Comparison of ENCODE assay signal across 8 mouse cellular contexts in the genomic region with DNA sequence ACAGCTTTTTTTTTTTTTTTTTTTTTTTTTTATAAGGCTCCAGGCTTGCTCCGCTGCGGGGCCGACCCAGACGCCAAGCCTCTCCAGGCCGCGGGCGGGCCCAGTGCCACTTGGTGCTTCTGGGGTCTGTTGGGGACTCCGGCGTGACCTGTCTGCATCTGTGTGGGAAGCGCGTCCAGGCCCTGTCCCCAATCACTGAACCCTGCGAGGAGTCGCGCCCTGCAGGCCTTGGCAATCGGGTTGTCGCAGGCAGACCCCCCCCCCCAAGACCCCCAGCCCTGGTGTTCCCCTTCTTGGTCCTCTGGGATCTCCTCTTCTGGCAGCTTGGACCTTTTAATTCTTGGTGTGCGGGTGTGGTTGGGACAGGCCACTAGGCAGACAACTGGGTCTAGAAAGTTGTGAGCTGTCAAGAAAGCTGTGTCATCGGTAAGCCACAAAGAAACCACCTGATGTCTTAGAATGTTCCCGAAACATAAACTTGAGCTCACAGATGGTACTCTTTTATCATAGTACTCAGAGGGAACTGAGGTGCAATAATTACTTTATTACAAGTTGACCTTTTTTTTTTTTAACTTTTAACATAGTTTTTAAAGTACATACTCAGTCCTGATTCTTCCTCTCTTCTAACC. TPM values are rescaled to one million over a fixed set of nuclear protein-coding genes. Genes with fewer than 3 reads are reported as not detected.
A peak's percentile ranks its signal among the peaks of the same experiment; 100 is the strongest.
DNase-seq lines count a peak whose midpoint lies in the region; ATAC-seq and TF ChIP-seq lines count a peak whose summit lies in the region.

No protein-coding gene starts in this region.

- H3K4me3 ChIP-seq in forebrain, postnatal 0 days (ENCODE audit: low read depth, low read length): peak overlapping the region; percentile 82
- H3K4me3 ChIP-seq in intestine, embryonic 15.5 days (replicated peaks): peak overlapping the region; percentile 78
- H3K4me3 ChIP-seq in midbrain, embryonic 10.5 days: peak overlapping the region; percentile 70
- peak overlapping the region; percentile 74 for H3K4me3 ChIP-seq in stomach, embryonic 14.5 days (ENCODE audit: low read depth, low read length)

- TF ChIP-seq CTCF in forebrain, postnatal 0 days (IDR thresholded peaks at IDR 0.05; ENCODE audit: low read depth): no peak

- peak; percentile 21 for ATAC-seq in forebrain, postnatal 0 days
- ATAC-seq in intestine, embryonic 15.5 days: peak; percentile 3
- no peak; the same call in 1 of the 2 replicates for ATAC-seq in stomach, embryonic 14.5 days (ENCODE audit: insufficient number of reproducible peaks, insufficient read depth, low FRiP score, low read depth)

- 0 out of 2 replicates have a peak, but pooled peaks cover 9% of the 10 kb centered on the region for H3K4me1 ChIP-seq in forebrain, postnatal 0 days (ENCODE audit: insufficient read depth)
- no peaks in the 10 kb centered on the region for H3K4me1 ChIP-seq in intestine, embryonic 15.5 days (replicated peaks)
- peaks cover 23% of the 10 kb centered on the region for H3K4me1 ChIP-seq in midbrain, embryonic 10.5 days
- H3K4me1 ChIP-seq in stomach, embryonic 14.5 days (ENCODE audit: control insufficient read depth, insufficient read depth, low read length): peaks cover 4% of the 10 kb centered on the region; the same call in 1 of the 2 replicates

- H3K27me3 ChIP-seq in forebrain, postnatal 0 days (ENCODE audit: insufficient read depth, low read length): no peaks in the 10 kb centered on the region
- H3K27me3 ChIP-seq in intestine, embryonic 15.5 days (replicated peaks): no peaks in the 10 kb centered on the region
- no peaks in the 10 kb centered on the region for H3K27me3 ChIP-seq in midbrain, embryonic 10.5 days (ENCODE audit: low read depth, poor library complexity, severe bottlenecking)
- no peaks in the 10 kb centered on the region for H3K27me3 ChIP-seq in stomach, embryonic 14.5 days (ENCODE audit: control insufficient read depth, insufficient read depth, low read length)

- no peaks in the 10 kb centered on the region for H3K9me3 ChIP-seq in forebrain, postnatal 0 days (ENCODE audit: low read length)
- H3K9me3 ChIP-seq in intestine, embryonic 15.5 days: no peaks in the 10 kb centered on the region
- H3K9me3 ChIP-seq in midbrain, embryonic 10.5 days (replicated peaks): no peaks in the 10 kb centered on the region
- no peaks in the 10 kb centered on the region for H3K9me3 ChIP-seq in stomach, embryonic 14.5 days (ENCODE audit: control insufficient read depth, low read depth, low read length)

- WGBS in forebrain, postnatal 0 days: 4% methylated on average over 19 of the region's 19 CpGs
- WGBS in intestine, embryonic 15.5 days: 2% methylated on average over 19 of the region's 19 CpGs
- WGBS in midbrain, embryonic 10.5 days: 4% methylated on average over 19 of the region's 19 CpGs
- WGBS in stomach, embryonic 14.5 days: under 1% methylated on average over 19 of the region's 19 CpGs

- no peaks in the 10 kb centered on the region for H3K36me3 ChIP-seq in forebrain, postnatal 0 days (ENCODE audit: insufficient read depth)
- no peaks in the 10 kb centered on the region for H3K36me3 ChIP-seq in intestine, embryonic 15.5 days
- H3K36me3 ChIP-seq in midbrain, embryonic 10.5 days: peaks cover 8% of the 10 kb centered on the region
- H3K36me3 ChIP-seq in stomach, embryonic 14.5 days (ENCODE audit: control insufficient read depth, insufficient read depth, low read length): no peaks in the 10 kb centered on the region

- peak overlapping the region; percentile 82 for H3K9ac ChIP-seq in forebrain, postnatal 0 days
- peak overlapping the region; percentile 84 for H3K9ac ChIP-seq in intestine, embryonic 15.5 days
- peak overlapping the region; percentile 69 for H3K9ac ChIP-seq in stomach, embryonic 14.5 days (replicated peaks; ENCODE audit: low read depth, low read length)

- H3K27ac ChIP-seq in forebrain, postnatal 0 days (ENCODE audit: low read depth, low read length): peak overlapping the region; percentile 90
- peak overlapping the region; percentile 86 for H3K27ac ChIP-seq in intestine, embryonic 15.5 days
- H3K27ac ChIP-seq in midbrain, embryonic 10.5 days (replicated peaks): peak overlapping the region; percentile 92
- peak overlapping the region; percentile 79 for H3K27ac ChIP-seq in stomach, embryonic 14.5 days (ENCODE audit: low read length)

- peak; percentile 8 to 9 for DNase-seq in urinary bladder, adult 18-20 months (ENCODE audit: low spot score in 2 of 2)
- DNase-seq in urinary bladder, postnatal 14 days (ENCODE audit: low spot score): no peak
- DNase-seq in c-Kit-positive CD71-positive TER-119-positive erythroid progenitor cells, embryonic 14.5 days (ENCODE audit: low spot score): peak; percentile 60
- DNase-seq in forebrain, postnatal 0 days: peak; percentile 24
- DNase-seq in midbrain, embryonic 10.5 days (ENCODE audit: low spot score): peak; percentile 59
- no peak for DNase-seq in left cerebral cortex, adult 11 months (ENCODE audit: low spot score)

- H3K4me2 ChIP-seq in forebrain, postnatal 0 days (ENCODE audit: low read depth): peak overlapping the region; percentile 92
- peak overlapping the region; percentile 84 for H3K4me2 ChIP-seq in intestine, embryonic 15.5 days (replicated peaks)
- H3K4me2 ChIP-seq in stomach, embryonic 14.5 days (replicated peaks; ENCODE audit: low read depth, low read length): peak overlapping the region; percentile 78

RNA-seq across cellular contexts. Expression of a gene that starts 1.1 kb away (rescaled TPM):
- total RNA-seq in forebrain, postnatal 0 days (2014; rRNA removed): 66.7 and 78.1 TPM in 2 replicates
- polyA plus RNA-seq in forebrain, postnatal 0 days (2015; fragmentation: Nextera tagmentation; extraction: Ambion mirVana): 50.5 and 64.4 TPM in 2 replicates
- polyA plus RNA-seq in intestine, embryonic 15.5 days (2015; fragmentation: Nextera tagmentation; extraction: Ambion mirVana): 80.0 and 89.9 TPM in 2 replicates
- 63.4 and 64.7 TPM in 2 replicates for polyA plus RNA-seq in midbrain, embryonic 10.5 days (2016; fragmentation: Nextera tagmentation; extraction: Ambion mirVana)
- polyA plus RNA-seq in stomach, embryonic 14.5 days (2014; fragmentation: Nextera tagmentation; extraction: Ambion mirVana): 65.4 and 69.3 TPM in 2 replicates

Comparison
In these comparisons a context has a peak if more than half of its experiments do, and no peak if none do; other contexts are left out.
1. DNase-seq: peak in urinary bladder, adult 18-20 months (2 of 2), c-Kit-positive CD71-positive TER-119-positive erythroid progenitor cells, embryonic 14.5 days (single experiment), forebrain, postnatal 0 days (single experiment) and midbrain, embryonic 10.5 days (single experiment); none in urinary bladder, postnatal 14 days (single experiment) and left cerebral cortex, adult 11 months (single experiment).
2. Peak in every context shown above with its lines, with median percentiles within 50 percentile points of each other: H3K27ac ChIP-seq, H3K4me2 ChIP-seq, H3K4me3 ChIP-seq and H3K9ac ChIP-seq.